Mouse (Mus musculus) CD4-positive helper T cell, adult 2 months (primary cell): ENCODE measurements around the gene Ankrd33b.

Source experiments
- DNase-seq: peaks from one replicate; pipeline ENCODE4 v3.0.0-alpha.2; 2012; ENCODE audit warnings: low read depth, missing footprints, low spot score

Gene Ankrd33b

GRCm38 (mm10) chr15:31265845-31266244 lies 101.7 kb downstream of the Ankrd33b start:
- DNase-seq = no peak

DNA sequence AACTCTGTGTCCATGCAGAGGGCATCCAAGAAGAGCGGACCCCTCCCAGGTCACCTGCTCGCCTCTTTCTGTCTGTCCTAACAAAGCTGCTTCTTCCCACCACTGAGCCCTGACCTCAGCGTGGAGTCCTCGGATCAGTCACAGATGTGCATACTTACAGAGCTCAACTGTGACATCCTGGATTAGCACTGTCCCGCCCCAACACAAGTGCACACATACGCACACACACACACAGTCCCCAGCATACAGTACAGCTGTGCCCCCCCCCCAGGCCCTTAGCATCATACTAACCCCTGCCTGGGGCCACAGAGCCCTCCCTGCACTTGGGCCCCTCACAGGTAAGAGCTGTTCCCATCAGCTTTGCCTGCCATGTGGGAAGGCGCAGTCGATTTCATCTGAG lies 102.1 kb downstream of the Ankrd33b start:
- no peak for DNase-seq

- peak; percentile 47 for DNase-seq
Observed at GRCm38 (mm10) chr15:31264827-31265226, 102.7 kb downstream of the Ankrd33b start.

DNA sequence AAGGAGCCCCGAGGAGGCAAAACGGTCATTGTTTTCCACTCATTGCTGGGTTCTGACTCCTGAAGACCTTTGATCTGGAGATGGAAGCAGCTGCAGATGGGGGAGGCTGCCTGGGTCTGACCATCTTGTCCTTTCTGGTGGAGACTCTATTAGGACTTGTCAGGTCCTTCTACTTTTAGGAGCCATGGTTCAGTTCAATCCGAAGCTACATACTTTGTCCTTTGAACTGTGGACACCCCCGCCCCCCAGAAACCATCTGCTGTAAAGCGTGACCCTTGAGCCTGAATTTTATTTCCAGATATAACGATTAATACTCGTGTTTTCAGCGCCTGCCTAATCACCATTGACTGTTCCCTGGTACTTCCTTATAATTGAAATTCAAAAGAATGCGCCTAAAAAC lies 105.2 kb downstream of the Ankrd33b start:
- DNase-seq = no peak

GRCm38 (mm10) chr15:31261094-31261493 lies 106.4 kb downstream of the Ankrd33b start:
- DNase-seq = no peak

DNA sequence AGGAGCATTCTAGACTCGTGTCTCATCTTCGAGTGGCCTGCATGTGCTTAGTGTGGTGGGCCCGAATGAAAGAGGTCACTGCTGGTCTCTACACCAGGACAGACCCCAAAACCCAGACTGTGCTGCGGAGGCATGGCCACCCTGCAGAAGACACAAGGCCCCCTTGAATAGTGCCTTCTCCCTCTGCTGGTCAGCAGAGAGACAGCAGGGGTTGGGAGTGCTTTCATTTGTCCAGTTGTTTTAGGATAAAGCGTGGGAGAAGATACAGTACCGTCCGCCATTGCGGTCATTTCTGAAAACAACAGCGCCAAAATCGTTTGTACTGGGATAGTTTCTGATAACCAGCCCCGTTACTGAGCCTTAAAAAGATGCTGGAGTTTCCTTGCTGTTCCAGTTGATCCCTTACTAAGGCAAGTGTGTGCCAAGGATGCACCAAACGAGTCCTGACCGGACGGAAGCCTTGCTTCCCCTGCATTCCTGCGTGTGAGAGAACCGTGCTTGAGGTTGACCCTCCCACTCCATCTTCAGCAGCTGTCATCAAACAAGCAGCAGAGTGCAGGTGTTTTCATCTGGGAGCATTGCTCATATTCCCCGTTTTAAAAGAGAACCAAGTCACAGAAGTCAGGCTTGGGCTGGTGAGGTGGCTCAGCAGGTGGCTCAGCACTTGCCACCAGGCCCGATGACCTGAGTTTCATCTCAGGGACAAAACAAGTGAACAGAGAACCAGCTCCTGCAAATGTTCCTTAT lies 108.7 kb downstream of the Ankrd33b start:
- DNase-seq = no peak

DNA sequence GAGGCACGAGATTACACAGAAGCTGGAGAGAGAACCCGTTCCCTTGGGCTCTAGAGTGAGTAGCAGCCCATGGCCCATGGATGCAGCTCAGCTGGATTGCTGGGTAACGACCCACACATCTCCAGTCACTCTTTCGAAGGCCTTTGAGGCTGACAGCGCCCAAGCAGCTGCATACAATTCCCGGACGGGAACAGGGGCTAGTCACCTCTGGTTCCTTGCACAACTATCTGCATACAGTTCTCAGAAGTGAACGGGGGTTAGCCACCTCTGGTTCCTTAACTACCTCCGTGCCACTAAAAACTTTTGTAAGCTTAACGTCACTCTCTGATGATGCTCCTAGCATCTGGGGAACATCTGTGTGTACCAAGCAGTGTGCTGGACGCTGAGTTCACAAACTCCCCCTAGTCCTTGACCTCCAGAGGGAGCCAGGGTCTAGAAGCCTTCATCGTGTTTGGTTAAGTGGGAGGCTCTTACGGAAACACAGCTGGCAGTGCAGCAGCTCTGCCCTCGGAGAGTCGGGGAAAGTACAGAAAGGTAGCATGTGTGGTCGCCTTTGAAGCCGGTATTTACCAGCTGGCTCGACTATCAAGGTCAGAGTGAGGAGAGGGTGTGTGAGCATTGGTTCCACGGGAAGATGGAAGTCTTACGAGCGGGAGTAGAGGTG lies 109.4 kb downstream of the Ankrd33b start:
- DNase-seq = no peak

DNA sequence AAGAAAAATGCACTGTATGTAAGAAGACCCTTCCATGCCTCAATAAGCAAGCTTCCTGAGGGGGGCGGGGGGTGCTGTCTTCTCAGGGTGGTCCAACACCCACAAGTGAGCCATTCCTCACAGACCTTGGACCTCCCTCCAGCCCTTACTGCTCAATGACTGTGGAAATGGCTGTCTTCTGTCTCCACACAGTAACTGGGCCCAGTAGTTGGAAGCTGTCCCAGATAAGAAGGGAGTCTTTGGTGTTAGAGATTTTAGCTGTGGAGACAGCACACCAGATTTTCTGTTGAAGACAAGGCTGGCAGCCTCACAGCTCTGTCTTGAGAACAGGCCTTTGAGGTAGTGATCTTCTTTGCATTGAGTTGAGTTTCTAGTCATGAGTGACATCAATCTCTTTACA lies 110.2 kb downstream of the Ankrd33b start:
- no peak for DNase-seq

DNA sequence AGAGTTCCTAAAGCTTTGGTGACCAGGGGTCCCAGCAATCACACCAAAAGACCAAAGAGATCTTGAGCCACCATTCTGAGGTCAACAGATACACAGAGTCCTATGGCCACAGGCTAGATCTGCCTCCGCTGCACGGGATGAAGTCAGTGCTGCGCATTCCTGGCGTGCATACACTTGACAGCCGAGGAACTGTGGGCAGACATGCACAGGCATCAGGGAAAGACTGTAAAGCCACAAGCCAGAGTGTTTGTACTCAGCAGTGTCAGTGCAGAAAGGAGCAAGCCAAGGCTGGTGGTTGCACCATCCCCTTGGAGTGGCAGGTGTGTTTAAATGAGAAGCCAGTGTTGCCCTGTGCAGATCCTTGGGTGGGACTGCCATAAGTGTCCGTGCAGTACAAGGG lies 111.8 kb downstream of the Ankrd33b start:
- no peak for DNase-seq

DNA sequence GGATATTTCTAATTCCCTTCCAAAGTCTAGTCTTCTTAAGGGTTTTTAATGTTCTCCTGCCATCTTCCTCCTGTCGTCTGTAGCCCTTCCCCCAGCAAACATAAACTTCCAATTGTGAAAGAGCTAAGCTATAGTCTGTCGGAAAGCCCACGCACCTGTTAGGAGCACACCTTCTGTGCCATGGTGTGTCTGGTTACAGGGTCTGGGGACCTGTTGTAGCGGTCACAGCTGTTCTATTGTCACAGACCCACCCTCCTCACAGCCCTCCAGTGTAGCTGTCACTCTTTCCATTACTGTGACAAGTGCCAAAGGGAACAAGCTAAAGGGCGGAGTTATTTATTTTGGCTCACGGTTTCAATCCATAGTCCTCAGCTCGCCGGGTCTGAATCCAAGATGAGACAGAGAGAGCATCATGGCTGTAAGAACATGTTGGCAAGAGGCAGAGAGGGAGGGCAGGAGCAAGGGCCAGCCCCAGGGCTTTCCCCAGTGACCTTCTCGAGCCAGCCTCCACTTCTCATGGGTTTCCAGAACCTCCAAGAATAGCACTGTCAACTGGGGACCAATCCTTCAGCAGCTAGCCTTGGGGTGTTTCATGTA lies 112.5 kb downstream of the Ankrd33b start:
- DNase-seq = no peak

- DNase-seq = no peak
Observed at GRCm38 (mm10) chr15:31253963-31254362, 113.6 kb downstream of the Ankrd33b start.

DNA sequence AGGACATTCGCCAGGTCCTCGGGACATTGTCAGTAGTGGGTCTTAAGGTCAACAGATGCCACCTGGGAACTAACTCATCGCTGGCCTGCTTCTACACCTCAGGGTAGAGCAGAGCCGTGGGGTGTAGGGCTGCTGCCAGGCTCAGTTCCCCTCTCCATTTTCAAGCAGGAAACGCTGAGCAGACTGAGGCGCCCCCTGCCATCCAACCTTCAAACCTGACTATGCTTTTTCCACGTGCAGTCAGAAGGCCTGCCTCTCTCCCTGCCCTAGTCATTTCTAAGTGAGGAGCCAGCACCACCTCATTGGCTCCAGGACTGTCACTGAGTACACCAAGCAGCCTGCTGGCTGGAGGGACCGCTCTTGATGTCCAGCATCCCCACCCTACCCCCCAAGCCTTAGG lies 114.1 kb downstream of the Ankrd33b start:
- DNase-seq = no peak

GRCm38 (mm10) chr15:31252590-31253311 lies 114.8 kb downstream of the Ankrd33b start:
- DNase-seq = no peak

DNA sequence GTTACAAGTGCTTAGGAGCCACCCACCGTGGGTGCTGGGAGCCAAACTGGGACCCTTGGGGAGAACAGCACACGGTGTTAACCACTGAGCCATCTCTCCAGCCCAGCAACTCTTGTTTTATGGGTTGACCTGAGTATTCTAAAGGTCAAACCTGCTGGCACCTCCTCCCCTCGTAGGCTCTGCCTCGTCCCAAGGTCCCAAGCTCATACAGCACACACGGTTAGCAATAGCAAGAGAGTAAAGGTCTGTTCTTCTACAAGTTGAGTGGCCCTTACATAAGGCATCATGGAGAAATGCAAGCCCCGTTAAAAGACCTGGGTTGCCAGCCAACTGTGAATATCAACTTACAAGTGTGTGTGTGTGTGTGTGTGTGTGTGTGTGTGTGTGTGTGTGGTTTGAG lies 116.3 kb downstream of the Ankrd33b start:
- DNase-seq = no peak

GRCm38 (mm10) chr15:31250676-31251075 lies 116.8 kb downstream of the Ankrd33b start:
- no peak for DNase-seq

- DNase-seq = no peak
Observed at GRCm38 (mm10) chr15:31250027-31250426, 117.5 kb downstream of the Ankrd33b start.

- DNase-seq = no peak
Observed at GRCm38 (mm10) chr15:31248882-31249281, 118.6 kb downstream of the Ankrd33b start.

GRCm38 (mm10) chr15:31247035-31247434 lies 120.5 kb downstream of the Ankrd33b start:
- DNase-seq = no peak

- no peak for DNase-seq
Observed at GRCm38 (mm10) chr15:31245934-31246333, 121.6 kb downstream of the Ankrd33b start.

- no peak for DNase-seq
Observed at GRCm38 (mm10) chr15:31244696-31245445, 122.7 kb downstream of the Ankrd33b start.

GRCm38 (mm10) chr15:31243260-31243659 lies 124.3 kb downstream of the Ankrd33b start:
- no peak for DNase-seq
